Mouse (Mus musculus) kidney, adult 2 months (tissue): ENCODE results near the gene Frmpd1.

ENCODE experiments used
- CTCF ChIP-seq: fragments of 200-500 bp; conservative IDR thresholded peaks from 2 replicates; pipeline ENCODE4 v1.5.1; 2011; ENCODE audit warnings: low read depth, mild to moderate bottlenecking, control low read depth, low read length, moderate library complexity, mixed read lengths; ENCODE audit not compliant: insufficient read depth, insufficient read length
- POLR2A ChIP-seq: fragments of 200-500 bp; IDR thresholded peaks from one replicate; pipeline ENCODE4 v1.6.1; 2011; ENCODE audit warnings: low read depth, low read length, control low read depth

DNA sequence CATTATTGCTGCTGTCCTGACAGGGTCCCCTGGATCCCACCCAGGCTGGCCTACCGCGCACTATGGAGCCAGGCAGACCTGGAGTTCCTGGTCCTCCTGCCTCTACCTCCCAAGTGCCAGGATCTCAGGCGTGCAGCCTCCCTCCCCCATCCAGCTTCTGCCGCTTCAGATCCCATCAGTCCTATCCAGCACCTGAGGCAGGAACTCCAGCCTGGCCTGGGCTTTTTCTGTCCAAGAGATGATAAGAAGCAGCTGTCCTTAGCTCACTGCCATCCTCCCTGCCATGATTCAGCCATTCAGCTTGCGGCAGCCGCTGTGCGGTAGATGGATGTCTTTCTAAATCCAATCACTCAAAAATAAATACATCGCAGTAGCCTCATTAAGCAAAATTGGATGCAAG, 41.7 kb upstream of the Frmpd1 start:
- TF ChIP-seq POLR2A, result no peak
- TF ChIP-seq CTCF, result no peak
